Mouse (Mus musculus): Measurements from ENCODE around the gene Slc9a3r1.

DNA sequence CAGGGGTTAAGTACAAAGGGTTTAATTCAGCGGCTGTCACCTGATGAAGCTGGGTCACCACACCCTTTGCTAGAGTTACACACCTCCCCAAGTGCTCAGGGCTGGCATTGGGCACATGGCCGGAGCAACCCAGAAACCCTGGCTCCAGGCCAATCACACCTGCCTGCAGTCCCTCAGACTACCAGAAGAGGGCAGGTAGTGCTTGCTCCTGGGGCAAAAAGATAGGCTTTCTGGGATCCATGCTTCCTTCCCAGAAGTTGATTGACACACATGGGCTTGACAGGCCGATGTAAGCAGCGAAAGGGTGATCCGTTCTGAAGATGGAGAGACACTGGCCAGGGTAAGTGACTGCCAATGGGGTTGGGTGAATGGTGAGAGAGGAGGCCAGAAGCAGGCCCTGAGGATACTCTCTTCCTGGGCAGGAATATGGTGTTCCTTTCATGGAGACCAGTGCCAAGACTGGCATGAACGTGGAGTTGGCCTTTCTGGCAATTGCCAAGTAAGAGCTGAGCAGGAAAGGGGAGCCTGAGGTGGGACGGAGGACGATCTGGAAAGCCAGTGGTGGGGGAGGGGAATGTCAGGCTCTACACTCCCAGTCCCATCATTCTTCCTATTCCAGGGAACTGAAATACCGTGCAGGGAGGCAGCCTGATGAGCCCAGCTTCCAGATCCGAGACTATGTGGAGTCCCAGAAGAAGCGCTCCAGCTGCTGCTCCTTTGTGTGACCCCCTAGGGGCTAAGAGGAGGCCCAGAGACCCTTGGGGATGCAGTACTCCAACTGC lies 2.9 kb upstream of the Slc9a3r1 start:
- peak; percentile 55 for TF ChIP-seq CTCF (IDR thresholded peaks at IDR 0.05; ENCODE audit: extremely low read depth, insufficient read depth, low read length)
- TF ChIP-seq POLR2A (IDR thresholded peaks at IDR 0.05; ENCODE audit: extremely low read depth, insufficient read depth, low read length) = no peak

Data from cortical plate, adult 2 months (tissue).